Mouse (Mus musculus) lung, adult 2 months (tissue): Measurements from ENCODE around the gene 6330409D20Rik.

Source experiments
- CTCF ChIP-seq: fragments of 200-500 bp; IDR thresholded peaks from 2 replicates; pipeline ENCODE4 v1.5.1; 2011; ENCODE audit warnings: mild to moderate bottlenecking, low read length, control low read depth; ENCODE audit not compliant: insufficient read depth
- POLR2A ChIP-seq: fragments of 200-500 bp; IDR thresholded peaks from 2 replicates; pipeline ENCODE4 v1.6.1; 2011; ENCODE audit warnings: low read depth, mild to moderate bottlenecking, control low read depth, low read length, borderline replicate concordance; ENCODE audit errors: extremely low read depth

DNA sequence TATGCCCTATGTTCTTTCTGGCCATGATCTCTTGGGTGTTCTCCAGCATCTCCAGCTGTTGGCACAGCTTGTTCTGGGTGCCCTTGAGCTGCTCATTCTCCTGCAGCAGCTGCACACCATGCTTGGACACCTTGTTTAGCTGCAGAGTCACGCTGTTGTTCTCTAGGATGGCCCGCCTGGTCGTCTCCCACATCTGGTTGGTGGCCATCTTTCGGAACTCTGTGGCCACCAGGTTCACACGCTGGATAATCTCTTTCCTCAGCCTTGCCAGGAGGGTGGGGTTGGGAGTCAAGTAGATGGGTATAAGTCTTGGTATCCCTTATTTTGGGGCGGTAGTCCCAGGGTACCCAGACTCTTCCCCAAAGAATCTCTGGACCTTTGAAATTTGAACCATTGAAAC, 38.9 kb upstream of the 6330409D20Rik start:
- TF ChIP-seq CTCF (no peak), POLR2A (no peak)
